Mouse (Mus musculus) embryo, embryonic 9.5 days (tissue): Measurements from ENCODE around the gene Gm3047.
"Not testable (repeated sequence)": the region's sequence is repeated elsewhere in the genome, so short reads cannot be mapped to it uniquely, and the experiment has no call there.

Experiments
- DNase-seq: peaks from one replicate; pipeline ENCODE4 v3.0.0-alpha.2; 2017; ENCODE audit errors: extremely low spot score

Gene Gm3047

DNA sequence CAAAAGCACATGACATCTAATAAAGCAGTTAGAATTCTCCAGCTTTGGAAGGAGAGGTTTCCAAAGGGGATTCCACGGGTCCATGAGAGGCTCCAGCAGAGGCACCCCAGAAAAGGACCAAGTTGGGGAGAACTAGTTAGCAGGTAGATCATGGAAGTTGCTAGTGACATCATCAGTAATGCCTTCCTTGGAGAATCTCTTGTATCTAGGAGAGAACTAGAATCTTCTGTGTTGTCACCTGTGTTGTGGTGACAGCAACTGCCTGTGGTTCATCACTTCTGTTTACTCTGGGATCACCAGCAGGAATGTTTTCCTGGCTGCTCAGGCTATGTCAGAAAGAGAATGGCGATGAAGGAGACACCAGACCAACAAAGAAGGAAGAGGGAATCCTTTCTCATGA lies at the start of gene Gm3047:
Gene Gm3047 (plus strand): TSS at position 301 of the 400 bp plus-strand sequence.
- DNase-seq, result not testable (repeated sequence)
